Mouse (Mus musculus): ENCODE data around the gene Hddc2. TPM values are rescaled to one million over a fixed set of nuclear protein-coding genes. Genes with fewer than 3 reads are reported as not detected.
"Not testable (repeated sequence)": the region's sequence is repeated elsewhere in the genome, so short reads cannot be mapped to it uniquely, and the experiment has no call there.

The Hddc2 gene
- total RNA-seq, 2 experiments from 2014 or later: 0.45 TPM; not detected in 1

DNA sequence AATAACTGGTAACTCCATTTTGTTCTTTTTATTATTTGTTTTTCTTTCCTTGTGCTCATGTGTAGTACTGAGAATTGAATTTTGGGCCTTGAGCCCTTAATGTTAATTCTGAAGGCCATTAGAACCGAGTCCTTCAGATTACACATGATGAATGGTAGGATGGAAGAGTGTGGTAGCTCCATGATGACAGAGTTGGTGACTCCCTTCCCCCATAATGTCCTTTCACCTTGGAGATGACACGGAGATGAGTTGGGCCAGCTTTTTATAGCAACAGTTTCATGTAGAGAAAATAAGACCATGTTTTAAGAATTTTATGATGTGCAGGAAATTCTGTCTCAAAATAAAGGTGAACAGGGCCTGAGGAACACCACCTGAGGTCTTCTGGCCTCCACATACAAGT, 37.9 kb downstream of the Hddc2 start:
- no peak for ATAC-seq (replicated peaks; ENCODE audit: low FRiP score, poor library complexity, severe bottlenecking)

GRCm38 (mm10) chr10:31352845-31353427, 39.8 kb downstream of the Hddc2 start:
- no peak for ATAC-seq (replicated peaks; ENCODE audit: low FRiP score, poor library complexity, severe bottlenecking)

GRCm38 (mm10) chr10:31354141-31354540, 41.0 kb downstream of the Hddc2 start:
- no peak for ATAC-seq (replicated peaks; ENCODE audit: low FRiP score, poor library complexity, severe bottlenecking)

- no peak for ATAC-seq (replicated peaks; ENCODE audit: low FRiP score, poor library complexity, severe bottlenecking)
Observed at GRCm38 (mm10) chr10:31354886-31355461, 41.8 kb downstream of the Hddc2 start.

DNA sequence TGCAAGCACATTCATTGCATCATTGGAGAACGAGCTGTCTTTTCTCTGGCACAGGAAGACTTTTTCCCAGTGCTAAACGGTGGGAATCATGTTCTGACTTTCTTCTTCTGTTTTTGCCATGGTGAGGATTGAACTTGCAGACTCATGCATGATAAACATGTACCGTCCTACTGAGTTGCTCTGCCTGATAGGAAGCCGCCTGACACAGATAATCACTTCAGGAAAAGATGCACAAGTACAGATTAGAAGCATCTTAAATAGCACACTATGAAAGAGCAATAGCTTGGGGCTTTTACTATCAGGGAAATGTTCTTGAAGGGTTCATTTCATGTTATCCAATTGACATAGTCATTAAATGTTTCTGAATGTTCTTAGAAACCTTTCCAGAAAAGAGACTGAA, 46.6 kb downstream of the Hddc2 start:
- ATAC-seq (replicated peaks; ENCODE audit: low FRiP score, poor library complexity, severe bottlenecking): no peak

DNA sequence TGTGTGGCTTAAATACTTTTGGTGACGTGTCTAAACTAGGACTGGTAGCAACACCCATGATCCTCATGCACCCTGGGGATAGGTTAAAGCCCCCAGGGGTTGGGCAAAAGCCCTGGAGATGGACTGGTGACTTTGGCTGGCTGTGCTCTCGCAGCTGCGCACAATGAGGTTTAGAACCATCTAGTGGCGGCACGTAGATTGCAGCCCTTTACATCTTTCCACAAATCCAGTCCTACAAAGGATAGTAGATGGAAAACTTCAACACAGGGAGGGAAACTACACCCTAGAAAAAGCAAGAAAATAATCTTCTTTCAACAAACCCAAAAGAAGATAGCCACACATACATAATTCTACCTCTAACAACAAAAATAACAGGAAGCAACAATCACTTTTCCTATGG, 57.0 kb downstream of the Hddc2 start:
- ATAC-seq (replicated peaks; ENCODE audit: low FRiP score, poor library complexity, severe bottlenecking): not testable (repeated sequence)

Other genes with a start within 250 kb of the Hddc2 start
- 4.7 TPM in 1 of 2 replicates, not detected in the other for gene Tpd52l1, start 132.6 kb downstream of the Hddc2 start, total RNA-seq (2015; ENCODE audit: low replicate concordance)
- gene Tpd52l1, start 132.6 kb downstream of the Hddc2 start, total RNA-seq (2017; ENCODE audit: low replicate concordance): not detected in 2 replicates